Mouse (Mus musculus) urinary bladder, postnatal 14 days (tissue): ENCODE measurements at regions not wholly inside any gene's neighbourhood (a gene's known extent, or its start where the extent isn't known, plus 50 kb on each side); places are given as distances from the start of the nearest gene placed in this dataset.
A peak's percentile ranks its signal among the peaks of the same experiment; 100 is the strongest.

Source experiments
- DNase-seq: peaks from one replicate; pipeline ENCODE4 v3.0.0; 2021; ENCODE audit warnings: low spot score

- DNase-seq = no peak
Observed at GRCm38 (mm10) chr4:56160551-56161256, 579.2 kb upstream of the Gm26657 start.

GRCm38 (mm10) chr4:56157521-56158065, 582.3 kb upstream of the Gm26657 start:
- no peak for DNase-seq

GRCm38 (mm10) chr4:56150716-56151115, 589.2 kb upstream of the Gm26657 start:
- no peak for DNase-seq

GRCm38 (mm10) chr4:56143827-56144226, 596.0 kb upstream of the Gm26657 start:
- DNase-seq = no peak

GRCm38 (mm10) chr4:56136837-56137236, 603.0 kb upstream of the Gm26657 start:
- DNase-seq = no peak

GRCm38 (mm10) chr4:56134350-56134749, 602.1 kb upstream of the Klf4 start:
- DNase-seq = no peak

GRCm38 (mm10) chr4:56127730-56128482, 595.6 kb upstream of the Klf4 start:
- no peak for DNase-seq

GRCm38 (mm10) chr4:56124515-56124914, 592.2 kb upstream of the Klf4 start:
- no peak for DNase-seq

- no peak for DNase-seq
Observed at GRCm38 (mm10) chr4:56122198-56122597, 589.9 kb upstream of the Klf4 start.

- DNase-seq = peak; percentile 9
Observed at GRCm38 (mm10) chr4:56121664-56122063, 589.4 kb upstream of the Klf4 start.

- DNase-seq = no peak
Observed at GRCm38 (mm10) chr4:56120357-56120756, 588.1 kb upstream of the Klf4 start.

- DNase-seq = peak; percentile 88
Observed at GRCm38 (mm10) chr4:56113701-56114196, 581.5 kb upstream of the Klf4 start.

GRCm38 (mm10) chr4:56112931-56113700, 580.9 kb upstream of the Klf4 start:
- no peak for DNase-seq

GRCm38 (mm10) chr4:56106962-56107361, 574.7 kb upstream of the Klf4 start:
- no peak for DNase-seq

- DNase-seq = no peak
Observed at GRCm38 (mm10) chr4:56102314-56102713, 570.0 kb upstream of the Klf4 start.

GRCm38 (mm10) chr4:56090796-56091195, 558.5 kb upstream of the Klf4 start:
- DNase-seq = no peak

GRCm38 (mm10) chr4:56088701-56089100, 556.4 kb upstream of the Klf4 start:
- DNase-seq = no peak

- DNase-seq = no peak
Observed at GRCm38 (mm10) chr4:56086306-56086705, 554.0 kb upstream of the Klf4 start.

- no peak for DNase-seq
Observed at GRCm38 (mm10) chr4:56084205-56084604, 551.9 kb upstream of the Klf4 start.

- no peak for DNase-seq
Observed at GRCm38 (mm10) chr4:56082411-56082810, 550.1 kb upstream of the Klf4 start.

GRCm38 (mm10) chr4:56080960-56081359, 548.7 kb upstream of the Klf4 start:
- DNase-seq = no peak

- peak; percentile 56 for DNase-seq
Observed at GRCm38 (mm10) chr4:56070664-56071334, 538.5 kb upstream of the Klf4 start.
